Mouse (Mus musculus): ENCODE measurements at regions not wholly inside any gene's neighbourhood (a gene's known extent, or its start where the extent isn't known, plus 50 kb on each side); places are given as distances from the start of the nearest gene placed in this dataset.

- H3K9ac ChIP-seq (ENCODE audit: low read depth, low read length, severe bottlenecking): no peak overlapping the region
- H3K36me3 ChIP-seq (ENCODE audit: control insufficient read depth, insufficient read depth, low read length): no peaks in the 10 kb centered on the region
- no peak for ATAC-seq (ENCODE audit: low FRiP score, low read depth)
- no peak overlapping the region for H3K4me3 ChIP-seq (replicated peaks; ENCODE audit: low read length)
- no peak overlapping the region for H3K27ac ChIP-seq (replicated peaks; ENCODE audit: low read depth, low read length)
- no peaks in the 10 kb centered on the region for H3K27me3 ChIP-seq (ENCODE audit: control insufficient read depth, insufficient read depth, low read length)
- H3K4me2 ChIP-seq (replicated peaks; ENCODE audit: low read depth, low read length, severe bottlenecking): no peak overlapping the region
- TF ChIP-seq POLR2A (IDR thresholded peaks at IDR 0.05; ENCODE audit: borderline replicate concordance, extremely low read depth, insufficient read depth, insufficient read length): no peak
- H3K4me1 ChIP-seq (ENCODE audit: control insufficient read depth, insufficient read depth, low read length): peaks cover 14% of the 10 kb centered on the region
- H3K9me3 ChIP-seq (ENCODE audit: control insufficient read depth, low read length): no peaks in the 10 kb centered on the region
- 81% methylated on average over 3 of the region's 3 CpGs for WGBS
- no peak for DNase-seq (ENCODE audit: low spot score)
These were observed 412.5 kb upstream of the Intu start for GRCm38 (mm10) chr3:40118551-40118950.

- Histone ChIP-seq H3K9ac (ENCODE audit: low read depth, low read length, severe bottlenecking) (no peak overlapping the region), H3K4me3 (replicated peaks; ENCODE audit: low read length) (no peak overlapping the region), H3K27ac (replicated peaks; ENCODE audit: low read depth, low read length) (no peak overlapping the region), H3K4me1 (ENCODE audit: control insufficient read depth, insufficient read depth, low read length) (peaks cover 14% of the 10 kb centered on the region), H3K36me3 (ENCODE audit: control insufficient read depth, insufficient read depth, low read length) (no peaks in the 10 kb centered on the region), H3K27me3 (ENCODE audit: control insufficient read depth, insufficient read depth, low read length) (no peaks in the 10 kb centered on the region), H3K4me2 (replicated peaks; ENCODE audit: low read depth, low read length, severe bottlenecking) (no peak overlapping the region), H3K9me3 (ENCODE audit: control insufficient read depth, low read length) (no peaks in the 10 kb centered on the region)
- 59% methylated on average over 1 of the region's 1 CpGs for WGBS
- DNase-seq (ENCODE audit: low spot score) (no peak), ATAC-seq (ENCODE audit: low FRiP score, low read depth) (no peak)
- TF ChIP-seq POLR2A (IDR thresholded peaks at IDR 0.05; ENCODE audit: borderline replicate concordance, extremely low read depth, insufficient read depth, insufficient read length): no peak
These were observed 411.6 kb upstream of the Intu start for GRCm38 (mm10) chr3:40119462-40119861.

- TF ChIP-seq POLR2A (IDR thresholded peaks at IDR 0.05; ENCODE audit: borderline replicate concordance, extremely low read depth, insufficient read depth, insufficient read length): no peak
- H3K4me2 ChIP-seq (replicated peaks; ENCODE audit: low read depth, low read length, severe bottlenecking): no peak overlapping the region
- no peak overlapping the region for H3K27ac ChIP-seq (replicated peaks; ENCODE audit: low read depth, low read length)
- WGBS: 8% methylated on average over 4 of the region's 4 CpGs
- H3K36me3 ChIP-seq (ENCODE audit: control insufficient read depth, insufficient read depth, low read length): no peaks in the 10 kb centered on the region
- H3K4me1 ChIP-seq (ENCODE audit: control insufficient read depth, insufficient read depth, low read length): peaks cover 14% of the 10 kb centered on the region
- no peaks in the 10 kb centered on the region for H3K27me3 ChIP-seq (ENCODE audit: control insufficient read depth, insufficient read depth, low read length)
- no peak overlapping the region for H3K4me3 ChIP-seq (replicated peaks; ENCODE audit: low read length)
- no peak overlapping the region for H3K9ac ChIP-seq (ENCODE audit: low read depth, low read length, severe bottlenecking)
- DNase-seq (ENCODE audit: low spot score) (peak; percentile 73), ATAC-seq (ENCODE audit: low FRiP score, low read depth) (peak; percentile 60)
- H3K9me3 ChIP-seq (ENCODE audit: control insufficient read depth, low read length): no peaks in the 10 kb centered on the region
These were observed 410.7 kb upstream of the Intu start for GRCm38 (mm10) chr3:40120298-40120875.

- no peak overlapping the region for H3K4me3 ChIP-seq (replicated peaks; ENCODE audit: low read length)
- no peaks in the 10 kb centered on the region for H3K36me3 ChIP-seq (ENCODE audit: control insufficient read depth, insufficient read depth, low read length)
- no peaks in the 10 kb centered on the region for H3K27me3 ChIP-seq (ENCODE audit: control insufficient read depth, insufficient read depth, low read length)
- no peak for TF ChIP-seq POLR2A (IDR thresholded peaks at IDR 0.05; ENCODE audit: borderline replicate concordance, extremely low read depth, insufficient read depth, insufficient read length)
- H3K4me2 ChIP-seq (replicated peaks; ENCODE audit: low read depth, low read length, severe bottlenecking): no peak overlapping the region
- no peak for DNase-seq (ENCODE audit: low spot score)
- no peak for ATAC-seq (ENCODE audit: low FRiP score, low read depth)
- WGBS: 87% methylated on average over 9 of the region's 9 CpGs
- no peak overlapping the region for H3K9ac ChIP-seq (ENCODE audit: low read depth, low read length, severe bottlenecking)
- H3K9me3 ChIP-seq (ENCODE audit: control insufficient read depth, low read length): no peaks in the 10 kb centered on the region
- no peak overlapping the region for H3K27ac ChIP-seq (replicated peaks; ENCODE audit: low read depth, low read length)
- H3K4me1 ChIP-seq (ENCODE audit: control insufficient read depth, insufficient read depth, low read length): peaks cover 14% of the 10 kb centered on the region
These were observed 407.4 kb upstream of the Intu start for GRCm38 (mm10) chr3:40123558-40124236.

- 91% methylated on average over 2 of the region's 2 CpGs for WGBS
- no peak overlapping the region for H3K4me2 ChIP-seq (replicated peaks; ENCODE audit: low read depth, low read length, severe bottlenecking)
- TF ChIP-seq POLR2A (IDR thresholded peaks at IDR 0.05; ENCODE audit: borderline replicate concordance, extremely low read depth, insufficient read depth, insufficient read length): no peak
- ATAC-seq (ENCODE audit: low FRiP score, low read depth): no peak
- no peak overlapping the region for H3K27ac ChIP-seq (replicated peaks; ENCODE audit: low read depth, low read length)
- no peaks in the 10 kb centered on the region for H3K36me3 ChIP-seq (ENCODE audit: control insufficient read depth, insufficient read depth, low read length)
- H3K4me1 ChIP-seq (ENCODE audit: control insufficient read depth, insufficient read depth, low read length): no peaks in the 10 kb centered on the region
- H3K4me3 ChIP-seq (replicated peaks; ENCODE audit: low read length): no peak overlapping the region
- no peaks in the 10 kb centered on the region for H3K9me3 ChIP-seq (ENCODE audit: control insufficient read depth, low read length)
- DNase-seq (ENCODE audit: low spot score): no peak
- no peaks in the 10 kb centered on the region for H3K27me3 ChIP-seq (ENCODE audit: control insufficient read depth, insufficient read depth, low read length)
- H3K9ac ChIP-seq (ENCODE audit: low read depth, low read length, severe bottlenecking): no peak overlapping the region
These were observed 404.2 kb upstream of the Intu start for GRCm38 (mm10) chr3:40126903-40127302.
